Mouse (Mus musculus) mouse embryonic stem cell (cell line): Measurements from ENCODE around the gene Vwf.

Experiments
- in situ Hi-C, 2 experiments: fragments of 300-500 bp; cut with MboI; formaldehyde crosslinking; loops; 1 replicate in 1 of 2; 3 replicates in 1 of 2; pipeline ENCODE4 v1.14.3; 2019 to 2020; ENCODE audit warnings: low sequenced_read_pairs in 2 of 2, low pct_unique_long_range_greater_than_20kb in 1 of 2, mixed read lengths in 1 of 2; ENCODE audit not compliant: unreplicated experiment in 1 of 2

The Vwf gene

DNA sequence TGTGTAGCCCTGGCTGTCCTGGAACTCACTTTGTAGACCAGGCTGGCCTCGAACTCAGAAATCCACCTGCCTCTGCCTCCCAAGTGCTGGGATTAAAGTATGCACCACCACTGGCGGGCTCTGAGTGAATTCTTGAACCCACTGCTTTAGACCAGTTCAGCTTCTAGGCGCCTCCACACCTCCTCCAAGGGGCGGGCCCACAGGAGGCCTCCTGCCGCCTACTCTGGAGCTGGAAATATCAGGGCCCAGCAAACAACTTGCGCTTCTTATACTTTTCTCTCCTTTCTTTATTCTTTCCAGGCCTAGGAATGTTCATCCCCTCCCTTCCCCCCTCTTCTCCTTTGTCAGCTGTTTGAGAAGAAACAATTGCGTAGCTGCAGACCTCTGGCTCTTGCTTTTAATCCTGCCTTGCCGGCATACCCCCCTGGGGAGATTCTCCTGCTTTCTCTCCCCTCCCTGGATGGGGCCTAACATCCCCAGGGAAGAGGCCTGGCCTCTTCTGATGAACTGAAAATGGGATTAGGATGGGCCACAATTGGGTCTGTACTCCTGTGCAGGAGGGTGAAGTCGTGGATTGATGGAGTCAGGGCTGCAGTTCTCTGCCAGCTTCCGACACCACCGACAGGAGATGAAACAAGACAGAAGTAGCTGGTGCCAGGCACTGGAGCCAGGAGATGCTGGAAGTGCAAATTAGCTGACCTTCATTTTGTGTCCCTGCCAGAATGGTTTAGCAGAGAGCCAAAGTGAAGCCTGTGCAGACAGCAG lies 31.5 kb downstream of the Vwf start:
- in situ Hi-C loops, result no loop called here

DNA sequence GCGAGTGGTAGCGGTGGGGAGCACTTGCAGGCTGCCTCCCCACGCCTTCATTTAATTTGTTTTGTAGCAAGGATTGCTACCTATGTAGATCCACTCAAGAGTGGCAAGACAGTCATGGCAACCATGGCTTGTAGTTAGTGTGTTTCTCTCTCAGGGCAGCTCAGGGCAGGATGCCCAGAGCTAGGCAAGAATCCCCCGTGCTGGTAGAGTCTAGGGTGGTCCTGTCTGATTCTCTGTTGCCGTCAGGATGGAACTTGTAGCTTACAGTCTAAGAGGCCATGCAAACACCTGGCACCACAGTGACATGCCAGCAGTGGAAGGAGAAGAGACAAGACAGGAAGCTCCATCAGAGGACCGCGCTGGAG lies 32.1 kb downstream of the Vwf start:
- in situ Hi-C loops, result no loop called here

DNA sequence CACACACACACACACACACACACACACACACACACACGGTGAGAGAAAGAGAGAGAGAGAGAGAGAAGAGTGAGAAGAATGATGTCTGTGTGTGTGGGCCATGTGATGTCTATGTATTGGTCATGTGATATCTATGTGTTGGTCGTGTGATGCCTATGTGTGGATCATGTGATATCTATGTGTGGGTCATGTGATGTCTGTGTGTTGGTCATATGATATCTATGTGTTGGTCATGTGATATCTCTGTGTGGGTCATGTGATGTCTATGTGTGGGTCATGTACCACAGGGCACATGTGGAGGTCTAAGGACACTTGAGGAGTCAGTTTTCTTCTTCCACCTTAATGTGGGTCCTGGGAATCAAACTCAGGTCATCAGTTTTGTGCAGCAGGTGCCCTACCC lies 33.3 kb downstream of the Vwf start:
- in situ Hi-C loops, result no loop called here

DNA sequence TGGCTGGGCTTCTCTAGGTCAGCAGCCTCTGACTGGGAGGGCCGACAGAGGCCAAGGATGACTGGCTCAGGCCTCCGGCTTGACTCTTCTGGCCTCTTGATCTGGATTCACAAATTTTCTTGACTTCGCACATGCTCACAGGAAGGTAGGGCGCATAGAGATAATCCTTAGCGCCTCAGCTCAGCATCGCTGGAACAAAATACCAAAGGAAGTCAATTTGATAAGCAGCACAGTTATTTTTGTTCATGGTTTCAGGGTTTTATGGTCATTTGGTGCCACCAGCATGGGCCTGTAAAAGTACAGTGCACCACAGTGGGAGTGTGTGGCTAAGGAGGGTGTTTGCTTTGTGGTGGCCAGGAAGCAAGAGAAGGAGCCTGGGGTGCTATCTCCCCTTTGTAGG lies 37.1 kb downstream of the Vwf start:
- in situ Hi-C loops, result no loop called here

DNA sequence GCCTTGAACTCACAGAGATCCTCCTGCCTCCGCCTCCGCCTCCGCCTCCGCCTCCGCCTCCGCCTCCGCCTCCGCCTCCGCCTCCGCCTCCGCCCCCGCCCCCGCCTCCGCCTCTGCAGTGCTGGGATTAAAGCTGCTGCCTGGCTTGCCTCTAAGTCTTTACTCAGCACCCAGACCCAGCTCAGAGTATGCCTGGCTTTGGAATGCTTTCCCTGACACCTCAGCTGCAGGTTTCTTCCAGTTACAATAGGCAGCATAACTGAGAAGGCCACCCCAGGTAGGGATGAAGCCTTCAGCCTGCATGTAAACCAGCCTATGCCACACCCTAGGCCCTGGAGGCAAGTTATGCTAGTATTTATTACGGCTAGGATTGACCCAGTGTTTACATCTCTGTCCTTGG lies 37.7 kb downstream of the Vwf start:
- in situ Hi-C loops, result no loop called here

DNA sequence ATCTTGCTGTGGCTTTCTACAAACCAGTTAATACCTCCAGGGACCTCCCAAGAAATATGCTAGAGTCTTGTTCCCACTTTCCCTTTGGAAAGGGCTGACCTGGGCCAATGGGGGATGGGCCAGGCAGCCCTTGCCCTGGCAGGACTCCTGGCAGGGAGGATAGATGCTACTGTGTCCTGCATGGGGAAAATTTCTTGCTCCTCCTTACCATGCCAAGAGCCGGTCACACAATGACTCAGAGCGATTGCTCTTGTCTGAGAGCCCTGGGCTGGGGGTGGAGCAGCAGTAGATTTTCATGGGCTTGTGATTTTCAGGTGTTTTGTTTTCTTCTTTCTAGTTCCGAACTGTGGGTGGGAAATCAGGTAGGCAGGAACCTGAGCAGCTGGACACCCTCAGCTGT lies 39.0 kb downstream of the Vwf start:
- in situ Hi-C loops, result no loop called here

- in situ Hi-C loops, result no loop called here
Observed at GRCm38 (mm10) chr6:125586042-125586566, 39.5 kb downstream of the Vwf start.

- in situ Hi-C loops, result no loop called here
Observed at GRCm38 (mm10) chr6:125588241-125588640, 41.7 kb downstream of the Vwf start.

DNA sequence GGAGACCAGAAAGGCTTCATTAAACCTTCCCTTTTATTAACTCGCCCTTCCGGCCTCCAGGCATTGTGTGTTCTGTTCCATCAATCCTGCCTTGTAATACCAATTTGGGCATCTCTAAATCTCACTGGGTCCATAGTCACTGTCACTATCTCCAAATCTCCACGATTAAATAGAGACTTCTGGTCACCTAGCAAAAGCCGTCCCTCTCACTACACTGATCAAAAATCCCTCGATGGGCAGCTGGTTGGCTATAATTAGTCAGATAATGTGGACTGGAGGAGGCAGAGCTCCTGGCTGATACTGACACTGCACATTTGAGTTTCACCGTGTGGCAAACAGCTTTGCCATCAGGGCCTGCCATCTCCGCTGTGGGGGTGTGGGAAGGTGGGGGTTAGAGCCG lies 42.5 kb downstream of the Vwf start:
- in situ Hi-C loops, result no loop called here

- in situ Hi-C loops, result loop anchor here in 1 of 2 experiments (5.0 kb wide), 1 partner anchor 158 kb away; no protein-coding TSS in a partner anchor
Observed at GRCm38 (mm10) chr6:125590056-125590455, 43.5 kb downstream of the Vwf start.

DNA sequence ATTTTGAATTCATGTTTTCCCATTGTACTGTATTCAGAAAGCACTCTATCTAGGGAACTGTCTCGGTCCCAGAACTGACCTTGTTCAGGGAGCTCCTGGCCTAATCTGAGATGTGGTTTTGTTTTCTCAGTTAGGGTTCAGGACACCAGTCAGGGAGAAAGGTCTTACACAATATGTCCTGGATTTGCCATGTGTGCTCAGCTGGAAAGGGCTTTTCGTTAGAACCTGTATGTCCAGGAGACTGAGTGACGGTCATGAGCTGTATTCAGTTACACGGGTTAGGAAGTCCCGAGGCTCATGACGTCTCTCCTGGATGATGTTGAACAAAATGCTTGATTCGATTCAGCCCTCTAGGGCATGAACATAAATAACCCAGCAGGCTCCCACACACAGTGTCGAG lies 43.9 kb downstream of the Vwf start:
- in situ Hi-C loops, result loop anchor here in 1 of 2 experiments (5.0 kb wide), 1 partner anchor 158 kb away; no protein-coding TSS in a partner anchor

- in situ Hi-C loops, result loop anchor here in 1 of 2 experiments (5.0 kb wide), 1 partner anchor 160 kb away; no protein-coding TSS in a partner anchor
Observed at GRCm38 (mm10) chr6:125591652-125592385, 45.2 kb downstream of the Vwf start.

GRCm38 (mm10) chr6:125592536-125592935 lies 46.0 kb downstream of the Vwf start:
- in situ Hi-C loops, result loop anchor here in 1 of 2 experiments (5.0 kb wide), 1 partner anchor 160 kb away; no protein-coding TSS in a partner anchor

- in situ Hi-C loops, result loop anchor here in 1 of 2 experiments (5.0 kb wide), 1 partner anchor 162 kb away; no protein-coding TSS in a partner anchor
Observed at GRCm38 (mm10) chr6:125594311-125594710, 47.7 kb downstream of the Vwf start.

DNA sequence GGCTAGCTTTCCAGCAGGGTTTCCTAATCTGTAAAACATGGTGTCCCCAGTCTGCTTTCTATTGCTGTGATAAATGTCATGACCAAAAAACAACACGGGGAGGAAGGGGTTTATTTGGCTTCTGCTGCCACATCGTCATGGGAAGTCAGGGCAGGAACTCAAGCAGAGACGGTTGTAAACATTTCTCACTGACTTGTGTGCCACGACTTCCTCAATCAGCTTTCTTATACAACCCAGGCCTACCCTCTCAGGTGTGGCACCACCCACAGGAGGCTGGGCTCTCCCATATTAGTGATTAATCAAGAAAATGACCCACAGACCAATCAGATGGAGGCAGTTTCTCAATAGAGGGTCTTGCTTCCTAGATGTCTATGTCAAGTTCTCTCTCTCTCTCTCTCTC lies 48.3 kb downstream of the Vwf start:
- in situ Hi-C loops, result loop anchor here in 1 of 2 experiments (5.0 kb wide), 1 partner anchor 163 kb away; no protein-coding TSS in a partner anchor

- in situ Hi-C loops, result no loop called here
Observed at GRCm38 (mm10) chr6:125596701-125597318, 50.2 kb downstream of the Vwf start.

- in situ Hi-C loops, result no loop called here
Observed at GRCm38 (mm10) chr6:125597716-125598115, 51.1 kb downstream of the Vwf start.

- in situ Hi-C loops, result loop anchor here (5.0 to 10.0 kb wide), 7 partner anchors 68 to 325 kb away; no protein-coding TSS in a partner anchor
Observed at GRCm38 (mm10) chr6:125600036-125600558, 53.5 kb downstream of the Vwf start.
